Mouse (Mus musculus) stomach, postnatal 0 days (tissue): ENCODE measurements around the gene Gpx3.

Experiments used
- CTCF ChIP-seq: IDR thresholded peaks from 2 replicates; pipeline ENCODE4 v1.5.1; 2016; ENCODE audit warnings: antibody characterized with exemption, low read depth, mild to moderate bottlenecking, moderate library complexity
- EP300 ChIP-seq: optimal IDR thresholded peaks from 2 replicates; pipeline ENCODE3; 2016; ENCODE audit warnings: antibody characterized with exemption

DNA sequence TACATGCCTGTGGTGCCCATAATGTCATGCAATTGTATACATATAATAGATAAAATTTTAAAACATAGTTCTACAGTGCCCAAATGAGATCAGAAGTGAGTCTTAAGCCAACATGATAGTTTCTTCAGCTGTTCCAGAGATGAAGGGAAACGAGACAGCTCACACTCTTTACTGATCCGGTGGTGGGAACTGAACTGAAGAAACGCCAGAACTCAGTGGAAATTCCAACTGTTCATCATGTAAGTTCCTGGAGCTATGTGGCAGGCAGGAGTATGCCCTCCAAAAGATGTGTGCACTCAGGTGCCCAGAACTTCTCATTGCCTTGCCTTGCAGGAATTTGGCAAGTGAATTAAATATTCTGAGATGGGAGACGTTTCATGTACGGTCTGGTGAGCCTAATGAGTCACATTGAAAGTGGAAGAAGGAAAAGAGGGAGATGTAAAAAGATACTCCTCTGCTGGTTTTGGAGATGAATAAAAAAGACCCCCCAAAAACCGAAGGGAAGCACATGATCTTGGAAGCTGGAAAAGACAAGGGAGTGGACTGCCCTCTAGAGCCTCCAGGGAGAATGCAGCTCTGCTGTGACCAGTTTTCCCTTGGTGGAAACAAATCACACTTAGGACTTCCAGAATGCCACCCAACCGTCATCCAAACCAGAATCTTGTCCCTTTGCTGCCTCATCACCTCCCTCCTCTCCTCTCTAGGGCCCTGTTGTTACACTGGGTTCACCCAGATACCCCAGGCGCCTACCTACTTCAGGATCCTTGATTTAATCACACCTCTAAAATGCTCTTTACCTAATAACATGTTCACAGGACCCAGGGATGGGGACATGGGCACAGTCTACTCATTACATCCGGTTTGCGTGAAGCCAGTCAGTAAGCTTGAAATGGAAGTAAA, 39.4 kb upstream of the Gpx3 start:
- TF ChIP-seq CTCF (peak; percentile 87), EP300 (no peak)
